Mouse (Mus musculus): ENCODE data around the gene Sephs1.

Sephs1 gene

DNA sequence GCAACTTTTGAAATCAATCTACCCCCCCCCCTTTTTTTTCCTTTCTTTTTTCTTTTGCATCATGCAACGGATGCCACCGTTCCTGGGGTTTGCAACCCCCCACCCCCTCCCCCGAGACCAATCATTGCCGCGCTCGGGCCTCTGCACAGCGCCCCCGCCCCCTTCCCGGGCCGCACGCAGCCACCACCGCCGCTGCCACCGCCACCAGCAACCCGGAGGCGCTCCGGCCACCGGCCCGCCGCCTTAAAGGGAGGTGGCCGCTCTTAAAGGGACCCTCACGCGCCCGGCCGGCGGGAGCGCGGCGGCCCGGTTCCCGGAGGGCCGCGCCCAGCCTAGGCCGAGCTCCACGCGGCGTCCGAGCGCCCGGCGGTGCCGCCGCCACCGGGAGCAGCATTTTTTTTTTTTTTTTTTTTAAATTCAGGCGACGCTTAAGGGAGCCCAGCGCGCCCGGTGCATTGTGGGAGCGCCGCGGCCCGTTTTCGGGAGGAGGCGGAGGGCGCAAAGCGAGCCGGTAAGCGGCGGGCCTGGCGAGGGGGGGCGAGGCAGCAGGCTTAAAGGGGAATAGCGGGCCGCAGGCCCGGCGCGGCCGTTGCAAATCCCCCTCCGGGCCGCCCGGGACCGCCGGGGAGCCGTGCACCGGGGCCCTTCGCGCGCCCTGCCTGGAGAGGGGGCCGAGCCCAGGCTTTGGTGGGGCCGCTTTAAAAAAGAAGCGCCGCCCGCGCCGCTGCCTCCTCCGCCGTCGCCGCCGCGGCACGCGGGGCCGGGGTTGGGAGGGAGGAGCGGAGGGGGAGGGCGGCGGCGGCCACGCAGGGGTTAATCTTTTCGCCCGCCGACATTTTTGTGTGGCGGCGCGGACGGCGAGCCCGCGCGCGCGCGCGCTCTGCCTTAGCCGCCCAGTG lies at the start of gene Sephs1:
Gene Sephs1 (plus strand): TSS at position 215 of the 899 bp plus-strand sequence.
- no peak for DNase-seq (ENCODE audit: extremely low spot score, low read depth, low spot score)

DNA sequence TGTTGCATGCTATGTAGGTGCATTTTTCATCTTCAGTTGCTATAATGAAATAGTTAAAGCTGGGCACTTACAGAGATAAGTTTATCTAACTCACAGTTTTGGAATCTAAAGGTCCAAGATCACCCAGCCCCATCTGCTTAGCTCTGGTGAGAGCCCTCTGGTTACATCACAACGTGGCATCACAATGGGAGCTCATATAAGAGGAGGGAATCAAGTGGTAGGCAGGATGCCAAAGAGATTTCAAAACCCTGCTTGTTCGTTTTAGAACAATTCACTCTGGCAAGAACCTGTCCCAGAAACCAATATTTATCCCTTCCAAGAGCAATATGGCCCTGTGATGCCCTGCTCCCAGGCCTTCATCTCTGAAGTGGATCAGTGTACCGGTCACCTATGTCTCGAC lies 49.2 kb upstream of the Sephs1 start:
- no peak for DNase-seq (ENCODE audit: extremely low spot score, low read depth, low spot score)

DNA sequence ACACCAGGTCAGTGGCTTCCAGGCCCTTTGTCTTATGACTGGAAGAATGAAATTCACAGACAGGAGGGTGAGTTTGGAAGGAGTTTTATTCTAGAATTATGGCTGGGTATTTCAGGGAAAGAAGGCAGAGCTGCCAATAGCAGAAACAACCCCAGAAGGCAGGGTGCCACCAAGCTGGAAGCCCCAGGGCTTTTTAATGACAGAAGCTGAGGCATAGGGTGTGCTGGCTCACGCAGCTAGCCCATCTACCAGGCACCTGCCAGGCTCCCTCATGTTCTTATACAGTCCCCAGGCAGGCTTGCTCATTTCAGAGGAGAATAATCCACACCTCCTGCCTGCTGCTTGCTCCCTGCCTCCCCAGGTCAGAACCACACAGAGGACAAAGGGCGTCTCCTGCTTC lies 31.9 kb upstream of the Sephs1 start:
- DNase-seq (ENCODE audit: extremely low spot score, low read depth, low spot score) = no peak

DNA sequence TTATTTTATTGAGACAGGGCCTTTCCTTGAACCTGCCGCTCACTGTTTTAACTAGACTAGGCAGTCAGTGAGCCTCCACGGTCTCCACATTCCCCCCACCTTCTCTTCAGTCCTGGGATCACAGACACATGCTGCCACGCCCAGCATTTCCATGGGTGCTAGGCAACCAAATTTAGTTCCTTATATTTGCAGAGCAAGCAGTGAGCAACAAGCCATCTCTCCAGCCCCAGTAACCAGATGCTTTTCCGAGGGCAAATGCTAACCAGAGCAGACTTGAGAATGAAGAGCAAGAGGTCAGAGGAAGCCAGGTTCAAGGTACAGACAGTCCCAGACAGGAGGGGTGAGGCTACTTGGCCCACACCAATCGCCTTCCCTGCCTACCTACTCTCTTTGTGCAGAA lies 24.2 kb upstream of the Sephs1 start:
- no peak for DNase-seq (ENCODE audit: extremely low spot score, low read depth, low spot score)

DNA sequence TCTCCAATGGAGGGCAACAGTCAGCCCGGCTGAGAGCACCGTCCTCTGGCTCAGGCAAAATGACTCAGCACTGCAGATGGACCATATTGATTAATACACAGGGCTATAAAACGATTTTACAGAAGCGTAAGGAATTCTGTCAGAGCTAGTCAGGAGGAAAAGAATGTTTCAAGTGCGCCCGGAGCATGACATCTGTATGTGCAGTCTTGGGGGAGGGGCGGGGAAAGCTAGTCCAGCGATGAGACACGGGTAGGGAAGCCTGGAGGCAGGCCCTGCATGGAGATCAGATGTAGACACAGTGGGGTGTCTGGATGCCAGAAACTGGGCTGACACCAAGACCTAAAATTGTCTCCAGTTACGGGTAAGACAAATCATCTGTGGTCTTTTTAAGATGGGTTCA lies 23.2 kb upstream of the Sephs1 start:
- DNase-seq (ENCODE audit: extremely low spot score, low read depth, low spot score) = no peak

DNA sequence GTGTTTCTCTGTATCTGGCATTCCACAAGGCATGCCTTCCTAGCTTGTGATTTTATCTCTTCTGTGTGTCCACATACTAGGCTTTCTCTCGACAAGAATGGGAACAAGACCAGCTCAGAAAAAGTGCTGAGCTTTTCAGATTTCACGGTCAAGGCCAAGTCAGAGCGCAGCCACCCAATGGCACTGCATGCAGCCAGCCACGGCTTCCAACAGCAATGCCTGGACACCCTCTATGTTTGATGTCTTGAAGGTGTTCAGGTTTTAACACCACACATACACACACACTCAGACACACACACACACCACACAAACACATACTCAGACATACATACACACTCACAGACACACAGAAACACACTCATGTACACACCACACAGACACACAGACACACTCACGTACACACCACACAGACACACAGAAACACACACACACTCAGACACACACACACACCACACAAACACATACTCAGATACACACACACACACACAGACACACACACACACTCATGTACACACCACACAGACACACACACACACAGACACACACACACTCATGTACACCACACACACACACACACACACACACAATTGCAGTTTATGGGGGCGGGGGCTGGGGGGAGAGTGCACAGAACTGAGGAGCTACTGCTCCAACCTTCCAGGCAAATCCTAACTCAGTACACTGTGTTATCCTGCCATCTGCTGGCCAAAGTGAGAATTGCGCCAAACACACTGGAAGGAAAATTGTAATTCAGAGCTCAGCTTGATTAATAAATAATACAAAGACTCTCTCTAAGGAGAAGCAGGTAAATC lies 17.2 kb upstream of the Sephs1 start:
- DNase-seq (ENCODE audit: extremely low spot score, low read depth, low spot score) = no peak

DNA sequence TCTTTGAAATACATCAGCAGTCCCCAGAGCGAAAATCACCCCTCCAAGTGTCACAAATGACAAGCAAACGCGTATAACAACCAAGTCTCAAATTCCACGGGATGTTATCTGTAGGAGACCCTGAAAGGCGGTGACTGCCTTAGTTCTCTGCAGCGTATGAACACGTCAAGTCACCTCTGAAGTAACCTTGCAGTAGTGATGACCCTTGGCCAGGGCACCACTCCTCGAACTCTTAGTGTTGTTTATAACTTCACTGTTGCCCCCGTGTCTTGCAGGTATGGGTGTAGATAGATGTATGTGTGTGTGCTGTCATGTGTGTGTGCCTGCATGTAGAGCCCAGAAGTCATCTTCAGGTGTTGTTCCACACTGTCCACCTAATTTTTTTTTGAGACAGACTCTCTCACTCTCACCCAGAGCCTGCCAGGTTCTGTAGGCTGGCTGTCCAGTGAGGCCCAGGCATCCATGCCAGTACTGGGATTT lies 16.5 kb upstream of the Sephs1 start:
- no peak for DNase-seq (ENCODE audit: extremely low spot score, low read depth, low spot score)

DNA sequence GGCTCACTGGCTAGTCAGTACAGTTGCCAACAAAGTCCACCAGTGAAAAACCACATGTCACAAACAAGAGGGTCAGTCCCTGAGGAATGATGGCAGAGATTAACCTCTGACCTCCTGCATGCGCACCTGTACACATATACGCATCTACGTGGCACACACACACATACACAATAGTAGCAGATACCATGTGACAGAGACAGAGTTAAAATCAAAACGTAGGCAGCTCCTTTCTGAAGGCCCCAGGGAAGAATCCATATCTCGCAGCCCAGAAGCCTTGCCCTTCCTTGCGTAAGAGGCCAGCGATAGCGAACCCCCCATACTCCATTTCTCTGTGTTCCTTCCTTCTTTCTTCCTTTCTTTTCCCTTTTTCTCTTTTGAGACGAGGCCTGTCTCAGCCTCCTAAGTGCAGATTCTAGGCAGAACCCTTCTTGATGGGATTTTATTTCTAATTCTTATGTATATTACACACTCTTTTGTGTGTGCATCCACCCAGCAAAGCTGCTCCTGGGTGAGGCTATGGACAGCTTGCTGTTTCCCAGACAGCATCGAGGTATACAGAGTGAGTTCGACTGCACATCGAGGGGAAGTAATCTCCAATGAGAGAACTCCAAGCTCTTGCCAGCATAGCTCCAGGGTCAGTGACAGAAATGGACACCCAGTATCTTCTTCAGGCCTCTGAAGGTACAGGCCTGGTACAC lies 13.2 kb upstream of the Sephs1 start:
- no peak for DNase-seq (ENCODE audit: extremely low spot score, low read depth, low spot score)

DNA sequence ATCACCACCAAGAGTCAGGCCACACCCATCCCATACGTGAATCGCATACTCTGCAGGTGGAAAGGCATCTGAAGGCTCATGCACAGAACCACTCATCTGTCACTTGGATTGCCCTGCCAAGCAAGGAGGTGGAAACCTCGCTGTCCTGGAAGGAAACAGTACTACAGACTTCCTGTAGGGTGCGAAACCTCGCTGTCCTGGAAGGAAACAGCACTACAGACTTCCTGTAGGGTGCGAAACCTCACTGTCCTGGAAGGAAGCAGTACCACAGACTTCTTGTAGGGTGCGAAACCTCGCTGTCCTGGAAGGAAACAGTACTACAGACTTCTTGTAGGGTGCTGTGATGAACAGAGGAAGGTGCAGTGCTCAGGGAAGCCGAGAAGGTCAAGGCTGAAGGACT lies 8.6 kb upstream of the Sephs1 start:
- DNase-seq (ENCODE audit: extremely low spot score, low read depth, low spot score) = no peak

DNA sequence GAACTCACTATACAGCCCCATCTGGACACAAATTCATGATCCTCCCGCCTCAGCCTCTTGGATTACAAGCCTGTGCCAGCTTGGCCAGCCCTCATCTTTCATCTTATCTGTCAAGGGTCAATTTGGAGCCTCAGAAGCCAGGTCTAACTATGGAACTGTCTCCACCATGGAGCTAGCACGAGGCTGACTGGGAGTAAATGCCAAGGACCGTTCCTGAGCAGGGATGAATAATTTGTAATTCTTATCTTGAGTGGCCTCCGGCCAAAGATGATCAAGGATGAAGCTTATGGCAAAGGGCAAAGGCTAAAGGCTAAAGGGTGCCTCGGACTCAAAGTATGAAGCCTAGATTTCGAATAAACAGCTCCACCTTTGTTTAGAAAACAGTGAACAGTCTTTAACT lies 8.0 kb upstream of the Sephs1 start:
- DNase-seq (ENCODE audit: extremely low spot score, low read depth, low spot score) = no peak

DNA sequence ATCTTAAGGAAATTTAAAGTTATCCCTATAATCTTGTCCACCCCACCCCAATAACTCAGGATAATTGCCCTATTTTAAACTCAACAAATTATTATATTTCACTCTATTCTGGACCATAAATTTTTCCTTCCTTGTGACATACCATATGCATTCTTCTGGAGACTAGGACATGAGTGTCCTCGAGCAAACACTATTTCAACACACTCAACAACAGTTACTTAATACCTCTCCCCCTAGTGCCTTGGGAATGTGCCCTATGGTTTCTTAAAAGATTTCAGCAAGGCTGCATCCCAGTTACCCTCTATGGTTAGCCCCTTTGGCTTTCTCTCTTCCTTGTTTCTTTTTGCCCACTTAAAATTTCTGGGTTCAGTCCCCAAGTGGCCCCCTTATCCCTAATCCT lies 6.3 kb upstream of the Sephs1 start:
- DNase-seq (ENCODE audit: extremely low spot score, low read depth, low spot score) = no peak

DNA sequence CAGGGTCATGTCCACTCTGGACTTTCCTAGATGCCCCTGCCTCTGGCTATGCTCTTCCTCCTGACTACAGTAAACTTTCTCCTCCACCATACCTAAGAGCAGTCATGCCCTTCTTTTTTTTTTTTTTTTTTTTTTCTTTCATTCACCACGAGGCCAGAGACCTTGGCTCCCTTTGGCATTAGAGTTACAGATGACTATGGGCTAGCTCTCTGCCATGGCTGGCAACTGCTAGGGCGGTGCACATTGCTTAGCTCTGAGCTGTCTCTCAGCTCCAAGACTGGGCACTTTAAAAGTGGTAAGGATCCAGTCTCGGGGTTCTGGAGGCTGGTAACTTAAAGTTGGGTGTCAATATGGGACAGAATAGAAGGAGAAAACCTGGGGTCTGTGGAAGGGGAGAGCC lies 5.2 kb upstream of the Sephs1 start:
- DNase-seq (ENCODE audit: extremely low spot score, low read depth, low spot score) = no peak

DNA sequence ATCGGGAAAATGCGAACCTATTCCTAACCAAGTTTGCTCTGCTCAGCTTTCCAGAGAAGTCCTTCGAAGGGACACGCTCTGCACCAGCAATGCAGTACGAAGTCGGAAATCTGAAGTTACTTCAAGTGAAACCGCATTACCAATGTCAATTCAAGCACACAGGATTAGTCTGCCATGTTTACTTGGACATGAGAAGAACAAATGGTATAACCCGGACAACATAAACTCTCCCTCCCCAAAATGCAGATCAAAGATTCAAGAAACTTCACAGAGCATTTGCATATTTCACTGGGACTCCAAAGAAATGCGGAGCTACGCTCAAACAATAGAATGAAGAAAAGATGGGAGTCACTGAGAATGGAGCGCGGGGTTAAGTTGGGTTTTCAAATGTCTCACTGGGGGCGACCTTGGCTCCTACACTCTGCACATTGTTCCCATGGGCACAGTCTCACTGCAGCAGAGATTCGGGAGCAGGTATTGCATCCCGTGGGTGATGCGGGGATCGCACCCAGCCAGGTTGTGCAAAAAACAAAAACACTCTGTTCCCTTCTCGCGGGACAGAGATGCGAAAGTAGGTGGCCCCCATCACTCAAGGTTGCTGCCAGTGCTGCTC lies 521 bp upstream of the Sephs1 start:
- no peak for DNase-seq (ENCODE audit: extremely low spot score, low read depth, low spot score)

DNA sequence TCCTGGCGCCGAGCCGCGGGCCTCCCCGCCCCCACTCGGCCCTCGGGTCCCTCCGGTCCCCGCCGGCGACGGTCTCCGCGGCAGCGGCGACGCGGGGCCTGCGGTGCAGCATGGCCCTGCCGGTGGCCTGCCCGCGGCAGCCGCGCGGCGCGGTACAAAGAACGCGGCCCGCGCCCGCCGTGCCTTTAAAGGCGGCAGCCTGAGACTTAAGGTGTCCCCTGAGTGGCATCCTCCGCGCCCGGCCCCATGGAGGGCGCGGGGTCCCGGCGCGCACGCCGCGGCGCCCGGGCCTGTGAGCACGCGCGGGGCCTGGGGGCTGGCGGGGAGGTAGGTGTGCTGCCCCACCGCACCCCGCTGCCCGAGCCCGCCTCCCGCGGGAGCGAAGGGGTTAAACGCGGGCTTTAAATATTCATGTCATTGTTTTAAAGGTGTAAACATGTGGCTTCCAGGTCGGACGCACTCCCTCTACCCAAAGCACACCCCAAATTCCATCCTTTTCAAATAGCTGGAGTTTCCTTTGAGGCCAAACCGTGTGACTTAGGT lies 956 bp downstream of the Sephs1 start:
- no peak for DNase-seq (ENCODE audit: extremely low spot score, low read depth, low spot score)

DNA sequence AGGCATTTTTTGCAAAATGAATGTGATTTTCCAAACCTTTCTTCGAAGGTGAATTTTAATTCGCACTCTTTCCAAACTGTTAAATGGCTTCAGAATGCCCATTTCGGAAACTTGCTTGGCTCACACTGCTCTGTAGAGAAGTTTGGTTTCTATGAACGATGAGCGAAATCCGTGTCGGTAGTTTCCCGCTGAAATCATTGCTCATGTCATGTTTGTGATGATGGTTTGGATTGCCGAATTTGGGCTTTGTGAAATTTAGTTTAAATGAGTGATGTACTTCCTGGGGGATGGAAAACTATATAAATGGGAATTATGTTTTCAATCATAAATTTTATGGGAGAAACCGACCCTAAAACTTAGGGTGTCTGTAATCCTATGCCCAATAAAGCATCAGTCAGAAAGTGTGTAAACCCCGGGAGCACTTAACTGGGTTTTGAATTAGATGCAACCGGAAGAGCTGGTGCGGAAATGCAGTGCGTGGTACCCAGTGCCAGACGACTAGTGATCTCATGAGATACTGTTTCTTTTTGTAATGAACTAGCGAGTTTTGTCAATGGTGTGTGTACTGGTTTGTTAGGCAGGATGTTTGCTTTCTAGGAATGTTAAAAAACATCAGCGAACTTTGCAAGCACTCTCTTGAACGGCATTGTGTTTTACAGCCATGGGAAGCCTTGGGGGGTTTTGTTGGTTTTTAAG lies 1.8 kb downstream of the Sephs1 start:
- DNase-seq (ENCODE audit: extremely low spot score, low read depth, low spot score) = no peak

DNA sequence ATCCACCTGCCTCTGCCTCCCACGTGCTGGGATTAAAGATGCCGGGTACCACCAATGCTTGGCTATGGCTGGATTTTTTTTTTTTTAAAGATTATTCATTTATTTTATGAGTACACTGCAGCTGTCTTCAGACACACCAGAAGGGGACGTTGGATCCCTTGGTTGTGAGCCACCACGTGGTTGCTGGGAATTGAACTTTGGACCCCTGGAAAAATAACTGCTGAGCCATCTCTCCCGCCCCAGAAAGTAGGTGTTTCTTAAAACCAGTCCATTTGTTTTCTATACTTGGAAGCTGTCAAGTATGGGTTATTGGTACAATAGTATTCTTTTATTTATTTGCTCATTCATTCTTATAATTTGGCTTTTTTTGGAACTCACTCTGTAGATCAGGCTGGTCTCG lies 5.5 kb downstream of the Sephs1 start:
- DNase-seq (ENCODE audit: extremely low spot score, low read depth, low spot score) = no peak

DNA sequence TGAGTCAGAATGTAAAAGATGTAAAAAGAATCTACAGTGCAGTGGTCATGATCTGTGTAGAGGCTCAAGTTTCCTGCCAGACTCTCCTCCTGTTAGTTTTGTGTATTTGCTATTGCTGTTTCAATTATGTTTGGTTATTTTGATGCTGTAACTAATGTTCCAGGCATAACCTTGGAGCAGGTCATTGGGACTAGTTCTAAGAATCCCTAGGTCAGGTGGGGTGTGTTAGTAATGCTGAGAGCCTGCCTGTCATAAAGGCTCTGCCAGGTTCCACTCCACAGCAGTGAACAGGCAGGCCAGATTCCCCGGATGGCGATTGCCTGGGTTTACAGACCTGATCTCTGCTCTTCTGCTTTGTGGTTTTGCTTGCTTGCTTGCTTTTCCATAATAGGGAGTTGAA lies 14.2 kb downstream of the Sephs1 start:
- no peak for DNase-seq (ENCODE audit: extremely low spot score, low read depth, low spot score)

DNA sequence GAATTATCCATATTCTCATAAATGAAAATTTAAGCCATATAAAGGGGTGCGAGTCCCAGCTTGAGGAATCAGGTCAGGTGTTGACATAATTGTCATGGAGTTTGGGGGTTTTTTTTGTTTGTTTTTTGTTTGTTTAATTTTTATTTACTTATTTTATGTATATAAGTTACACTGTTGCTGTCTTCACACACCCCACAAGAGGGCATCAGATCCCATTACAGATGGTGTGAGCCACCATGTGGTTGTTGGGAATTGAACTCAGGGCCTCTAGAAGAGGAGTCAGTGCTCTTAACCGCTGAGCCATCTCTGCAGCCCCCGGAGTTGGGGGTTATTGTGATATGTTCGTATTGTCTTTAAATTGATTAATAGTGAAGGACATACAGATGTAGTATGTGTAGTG lies 15.6 kb downstream of the Sephs1 start:
- no peak for DNase-seq (ENCODE audit: extremely low spot score, low read depth, low spot score)

DNA sequence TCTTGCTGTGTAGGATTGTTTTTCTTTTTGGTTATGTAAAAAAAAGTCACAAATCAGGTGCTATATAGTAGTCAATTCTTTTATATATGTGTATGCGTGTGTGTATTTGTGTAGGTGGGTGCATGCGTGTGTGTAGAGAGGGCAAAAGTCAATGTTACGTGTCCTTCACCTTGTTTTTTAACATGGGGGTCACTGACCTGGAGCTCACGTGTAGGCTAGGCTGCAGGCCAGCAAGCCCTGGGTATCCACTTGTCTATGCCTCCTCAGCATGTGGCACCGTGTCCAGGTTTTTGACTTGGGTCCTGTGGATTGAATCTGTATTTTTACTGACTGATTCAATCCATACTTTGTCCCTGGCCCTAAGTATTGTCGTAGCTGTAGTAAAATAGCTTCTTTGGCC lies 19.3 kb downstream of the Sephs1 start:
- DNase-seq (ENCODE audit: extremely low spot score, low read depth, low spot score) = no peak

DNA sequence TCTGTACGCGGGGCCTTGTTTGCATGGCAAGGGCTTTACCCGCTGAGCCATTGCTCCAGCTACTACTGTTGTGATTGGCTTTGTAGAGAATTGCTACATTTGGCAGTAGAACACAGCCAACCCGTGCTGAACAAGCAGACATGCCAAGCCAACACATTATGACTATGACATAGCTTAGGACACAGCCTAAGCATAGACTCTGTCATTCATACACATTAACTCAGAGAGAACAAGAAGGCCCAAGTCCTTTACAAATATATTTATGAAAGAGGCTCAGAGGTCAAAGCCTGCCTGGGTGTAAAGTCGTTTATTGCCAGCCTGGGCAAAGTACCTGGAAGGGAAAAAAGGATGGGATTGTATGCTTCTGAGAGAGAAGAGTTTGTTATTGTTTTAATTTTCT lies 21.0 kb downstream of the Sephs1 start:
- no peak for DNase-seq (ENCODE audit: extremely low spot score, low read depth, low spot score)
